Mouse (Mus musculus) CH12.LX (cell line): ENCODE results near the gene Klf3. TPM values are rescaled to one million over a fixed set of nuclear protein-coding genes. Genes with fewer than 3 reads are reported as not detected.

ENCODE experiments used
- DNase-seq: peaks from one replicate; pipeline ENCODE4 v3.0.0-alpha.2; 2013; ENCODE audit errors: extremely low read depth
- H3K27ac ChIP-seq: 2 replicates; pipeline ENCODE4 v1.5.1; 2012; ENCODE audit warnings: low read depth, mild to moderate bottlenecking, control low read depth, moderate library complexity; ENCODE audit not compliant: insufficient read depth
- H3K27me3 ChIP-seq: replicated peaks from 2 replicates; pipeline ENCODE3; 2012; ENCODE audit warnings: inconsistent platforms
- H3K36me3 ChIP-seq, 2 experiments: replicated peaks in 1 of 2; 2 replicates each; pipeline versions ENCODE3 to v1.6.1; 2012; ENCODE audit warnings: inconsistent platforms in 1 of 2, low read length in 1 of 2, mild to moderate bottlenecking in 1 of 2, mixed read lengths in 1 of 2, moderate library complexity in 1 of 2; ENCODE audit not compliant: control insufficient read depth in 1 of 2, insufficient read depth in 1 of 2
- H3K4me1 ChIP-seq, 2 experiments: 2 replicates each; pipeline ENCODE4 v1.6.1; 2012; ENCODE audit warnings: inconsistent platforms in 1 of 2, moderate library complexity in 1 of 2; ENCODE audit not compliant: insufficient read depth in 2 of 2, control insufficient read depth in 1 of 2
- H3K4me2 ChIP-seq: 2 replicates; pipeline ENCODE4 v1.6.1; 2012; ENCODE audit warnings: low read depth, mild to moderate bottlenecking, control low read depth; ENCODE audit not compliant: poor library complexity, insufficient read depth, severe bottlenecking
- H3K4me3 ChIP-seq, 3 experiments: fragments of 150-350 bp in 1 of 3; sonication (generic) in 1 of 3; replicated peaks in 1 of 3; 2 replicates each; pipeline versions ENCODE3 to v1.5.1; 2011 to 2012; ENCODE audit warnings: low read depth in 2 of 3, low read length in 2 of 3, mild to moderate bottlenecking in 2 of 3, moderate library complexity in 2 of 3, control low read depth in 1 of 3, improper control_type of control experiment in 1 of 3, inconsistent platforms in 1 of 3, mixed read lengths in 1 of 3; ENCODE audit not compliant: poor library complexity in 1 of 3
- H3K79me2 ChIP-seq: replicated peaks from 2 replicates; pipeline ENCODE4 v1.6.1; 2012; ENCODE audit warnings: mild to moderate bottlenecking, moderate library complexity; ENCODE audit not compliant: control insufficient read depth, poor library complexity, insufficient read depth, severe bottlenecking; ENCODE audit errors: extremely low read depth
- H3K9ac ChIP-seq: 2 replicates; pipeline ENCODE4 v1.6.1; 2012; ENCODE audit warnings: low read depth, mild to moderate bottlenecking, control low read depth, moderate library complexity; ENCODE audit not compliant: insufficient read depth
- H3K9me3 ChIP-seq: replicated peaks from 2 replicates; pipeline ENCODE3; 2012; ENCODE audit warnings: low read length, inconsistent platforms, mixed read lengths
- BHLHE40 ChIP-seq: IDR thresholded peaks from 2 replicates; pipeline ENCODE4 v1.6.1; 2011; ENCODE audit warnings: mild to moderate bottlenecking, low read depth, low read length, improper control_type of control experiment
- CHD1 ChIP-seq: IDR thresholded peaks from 2 replicates; pipeline ENCODE4 v1.6.1; 2012; ENCODE audit warnings: low read depth, low read length, improper control_type of control experiment, inconsistent platforms
- ELF1 ChIP-seq: IDR thresholded peaks from 2 replicates; pipeline ENCODE4 v1.6.1; 2014; ENCODE audit warnings: low read depth, mild to moderate bottlenecking, inconsistent platforms, low read length, improper control_type of control experiment
- EP300 ChIP-seq: IDR thresholded peaks from 2 replicates; pipeline ENCODE4 v1.6.1; 2011; ENCODE audit warnings: low read length, improper control_type of control experiment
- ETS1 ChIP-seq: conservative IDR thresholded peaks from 2 replicates; pipeline ENCODE4 v1.6.1; 2012; ENCODE audit warnings: low read depth, mild to moderate bottlenecking, inconsistent platforms, low read length, improper control_type of control experiment, moderate library complexity
- JUN ChIP-seq: IDR thresholded peaks from 2 replicates; pipeline ENCODE4 v1.6.1; 2011; ENCODE audit warnings: low read depth, mild to moderate bottlenecking, low read length, improper control_type of control experiment, moderate library complexity; ENCODE audit not compliant: insufficient read depth
- JUND ChIP-seq: conservative IDR thresholded peaks from 2 replicates; pipeline ENCODE4 v1.6.1; 2011; ENCODE audit warnings: low read depth, low read length, improper control_type of control experiment
- KAT2A ChIP-seq: IDR thresholded peaks from 2 replicates; pipeline ENCODE4 v1.6.1; 2012; ENCODE audit warnings: low read length, improper control_type of control experiment, inconsistent platforms; ENCODE audit not compliant: insufficient replicate concordance
- MAFK ChIP-seq: IDR thresholded peaks from 2 replicates; pipeline ENCODE4 v1.6.1; 2011; ENCODE audit warnings: low read length, improper control_type of control experiment; ENCODE audit not compliant: insufficient replicate concordance
- MAX ChIP-seq: IDR thresholded peaks from 2 replicates; pipeline ENCODE4 v1.6.1; 2011; ENCODE audit warnings: low read length, improper control_type of control experiment
- MAZ ChIP-seq: IDR thresholded peaks from 2 replicates; pipeline ENCODE4 v1.6.1; 2012; ENCODE audit warnings: low read depth, mild to moderate bottlenecking, inconsistent platforms, low read length, improper control_type of control experiment, moderate library complexity
- MXI1 ChIP-seq: IDR thresholded peaks from 2 replicates; pipeline ENCODE4 v1.6.1; 2011; ENCODE audit warnings: mild to moderate bottlenecking, low read depth, low read length, improper control_type of control experiment
- NRF1 ChIP-seq: IDR thresholded peaks from 2 replicates; pipeline ENCODE4 v1.6.1; 2014; ENCODE audit warnings: low read depth, mild to moderate bottlenecking, inconsistent platforms, low read length, improper control_type of control experiment, moderate library complexity
- POLR2AphosphoS2 ChIP-seq: IDR thresholded peaks from 2 replicates; pipeline ENCODE4 v1.6.1; 2011; ENCODE audit warnings: low read depth, low read length, improper control_type of control experiment
- RAD21 ChIP-seq: IDR thresholded peaks from 2 replicates; pipeline ENCODE4 v1.6.1; 2011; ENCODE audit warnings: low read depth, mild to moderate bottlenecking, low read length, improper control_type of control experiment, moderate library complexity
- SIN3A ChIP-seq: IDR thresholded peaks from 2 replicates; pipeline ENCODE4 v1.6.1; 2012; ENCODE audit warnings: low read length, improper control_type of control experiment, inconsistent platforms
- SMC3 ChIP-seq: IDR thresholded peaks from 2 replicates; pipeline ENCODE4 v1.6.1; 2011; ENCODE audit warnings: low read depth, low read length, improper control_type of control experiment
- TBP ChIP-seq: conservative IDR thresholded peaks from 2 replicates; pipeline ENCODE4 v1.6.1; 2011; ENCODE audit warnings: low read depth, low read length, improper control_type of control experiment
- USF2 ChIP-seq: conservative IDR thresholded peaks from 2 replicates; pipeline ENCODE4 v1.6.1; 2011; ENCODE audit warnings: low read depth, low read length, improper control_type of control experiment
- ZC3H11A ChIP-seq: IDR thresholded peaks from 2 replicates; pipeline ENCODE4 v1.6.1; 2012; ENCODE audit warnings: low read depth, mild to moderate bottlenecking, inconsistent platforms, low read length, improper control_type of control experiment
- ZKSCAN1 ChIP-seq: IDR thresholded peaks from 2 replicates; pipeline ENCODE4 v1.6.1; 2012; ENCODE audit warnings: low read depth, inconsistent platforms, low read length, improper control_type of control experiment, borderline replicate concordance
- dilution Hi-C: fragments of 300-500 bp; cut with MboI; formaldehyde crosslinking; loops from 2 replicates; pipeline ENCODE4 v1.14.3; 2020; ENCODE audit warnings: low sequenced_read_pairs; ENCODE audit not compliant: extremely low pct_unique_long_range_greater_than_20kb, extremely low pct_ligation_motif_present
- in situ Hi-C: fragments of 300-500 bp; cut with MboI; formaldehyde crosslinking; loops from 3 replicates; pipeline ENCODE4 v1.14.3; 2019; ENCODE audit warnings: low sequenced_read_pairs, low pct_ligation_motif_present, low pct_unique_long_range_greater_than_20kb, mixed read lengths
- polyA plus RNA-seq: library from polyadenylated mRNA; unstranded; fragments of >175 nt; gene quantifications from 2 replicates; pipeline ENCODE4 v1.2.1, GENCODE M21; 2012; ENCODE audit warnings: low read depth; ENCODE audit not compliant: insufficient read length
- total RNA-seq, 2 experiments: library from RNA; depleted of rRNA; stranded (reverse); fragments of 300-350 nt in 1 of 2; fragments of >200 nt in 1 of 2; gene quantifications; 2 replicates each; pipeline ENCODE4 v1.2.3; 2012 to 2014

Gene Klf3
- total and polyA plus RNA-seq, 3 experiments, result 0.40 to 4.4 (median 0.64) TPM

DNA sequence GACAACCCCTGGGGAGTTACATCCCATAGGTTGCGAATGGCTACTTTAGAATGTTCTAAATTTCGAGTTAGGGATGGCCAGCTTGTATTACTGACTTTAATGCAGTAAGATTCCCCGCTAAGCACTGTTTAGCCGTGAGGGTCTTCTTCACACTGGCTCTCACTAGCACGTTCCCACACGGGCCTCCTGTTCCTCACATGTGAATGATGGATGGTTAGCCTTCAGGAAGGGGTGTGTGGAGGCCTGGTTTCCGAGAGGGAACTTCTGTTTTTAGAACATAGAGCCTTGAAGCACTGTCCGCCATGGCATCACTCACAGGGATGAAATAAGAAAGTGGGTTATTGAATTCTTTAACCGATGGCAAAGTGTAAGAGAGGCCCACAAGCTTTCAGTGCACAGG is 25.1 kb downstream of the Klf3 start:
- H3K36me3 ChIP-seq, result peaks cover 0 to 13% of the 10 kb centered on the region in 2 experiments
- no peak for TF ChIP-seq TBP
- TF ChIP-seq BHLHE40, result no peak
- no peak for TF ChIP-seq SMC3
- no peak for TF ChIP-seq ETS1
- TF ChIP-seq KAT2A, result no peak
- TF ChIP-seq JUN, result no peak
- TF ChIP-seq, all 38 proteins: peak for 0
- Histone ChIP-seq H3K9me3 (peaks cover under 1% of the 10 kb centered on the region), H3K79me2 (no peaks in the 10 kb centered on the region), H3K27me3 (no peaks in the 10 kb centered on the region), H3K27ac (no peak overlapping the region), H3K4me1 (no peaks in the 10 kb centered on the region), H3K9ac (no peak overlapping the region), H3K4me3 (no peak overlapping the region), H3K4me2 (no peak overlapping the region)
- dilution Hi-C loops (no loop called here), in situ Hi-C loops (no loop called here)
- no peak for DNase-seq

DNA sequence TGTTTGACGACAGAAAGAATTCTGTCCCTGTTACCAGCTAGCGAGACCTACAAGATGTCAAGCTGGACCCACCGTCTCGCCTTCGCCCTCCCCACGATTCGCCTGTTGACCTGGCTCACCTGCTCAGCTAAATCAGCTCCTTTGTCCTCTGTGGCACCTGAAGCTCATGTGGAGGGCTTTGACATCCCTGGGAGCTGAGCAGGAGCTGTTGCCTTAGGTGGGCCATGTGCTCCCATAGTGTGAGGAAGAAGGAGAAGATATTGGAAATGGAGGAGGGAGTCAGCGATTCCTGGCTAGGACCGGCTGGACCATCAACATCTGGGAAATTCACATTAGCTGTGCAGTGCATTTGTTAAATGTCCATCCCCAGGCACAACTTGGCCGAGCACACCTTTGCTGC is 26.4 kb downstream of the Klf3 start:
- Histone ChIP-seq H3K4me3 (no peak overlapping the region), H3K4me2 (no peak overlapping the region), H3K9ac (no peak overlapping the region), H3K36me3 (peaks cover 0 to 6% of the 10 kb centered on the region in 2 experiments), H3K9me3 (peaks cover 2% of the 10 kb centered on the region), H3K27me3 (no peaks in the 10 kb centered on the region), H3K4me1 (no peaks in the 10 kb centered on the region), H3K79me2 (no peaks in the 10 kb centered on the region), H3K27ac (no peak overlapping the region)
- in situ Hi-C loops (no loop called here), dilution Hi-C loops (no loop called here)
- DNase-seq, result no peak
- TF ChIP-seq ETS1 (no peak), NRF1 (no peak), POLR2AphosphoS2 (no peak), KAT2A (no peak), JUN (no peak), USF2 (no peak), ZKSCAN1 (no peak), EP300 (no peak)

DNA sequence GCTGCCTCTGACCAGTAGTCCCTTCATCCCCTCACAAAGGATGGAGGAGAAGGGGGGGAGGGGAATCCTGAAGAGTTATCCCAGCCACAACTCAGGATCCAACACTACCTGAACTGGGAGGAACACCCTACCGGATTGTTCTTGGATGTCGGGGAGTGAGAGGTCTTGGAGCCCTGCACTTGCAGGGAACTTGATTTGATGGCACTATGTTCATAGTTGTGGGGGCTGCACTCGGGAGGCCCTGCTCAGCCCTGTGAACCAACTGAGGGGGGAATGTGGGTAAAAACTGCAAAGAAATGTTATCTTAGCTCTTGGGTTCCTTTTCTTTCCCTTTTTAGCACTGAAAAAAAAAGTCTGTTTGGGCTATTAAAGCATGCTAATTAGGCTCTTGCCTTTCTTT is 27.6 kb downstream of the Klf3 start:
- Histone ChIP-seq H3K4me2 (no peak overlapping the region), H3K27me3 (no peaks in the 10 kb centered on the region), H3K9ac (no peak overlapping the region), H3K9me3 (peaks cover 2% of the 10 kb centered on the region), H3K4me1 (no peaks in the 10 kb centered on the region), H3K79me2 (no peaks in the 10 kb centered on the region), H3K4me3 (no peak overlapping the region), H3K36me3 (peaks cover 0 to 6% of the 10 kb centered on the region in 2 experiments), H3K27ac (no peak overlapping the region)
- DNase-seq, result no peak
- in situ Hi-C loops (no loop called here), dilution Hi-C loops (no loop called here)
- TF ChIP-seq MAX (no peak), KAT2A (no peak), SMC3 (no peak), ZC3H11A (no peak), RAD21 (no peak), NRF1 (no peak), ETS1 (no peak), MAZ (no peak), JUND (no peak), ELF1 (no peak), POLR2AphosphoS2 (no peak), CHD1 (no peak), SIN3A (no peak), MXI1 (no peak), MAFK (no peak)
